Mouse (Mus musculus) brain, embryonic 18.5 days (tissue): Measurements from ENCODE around the gene Ak4.
"Not testable (repeated sequence)": the region's sequence is repeated elsewhere in the genome, so short reads cannot be mapped to it uniquely, and the experiment has no call there.

ENCODE experiments used
- DNase-seq: peaks from one replicate; pipeline ENCODE4 v3.0.0-alpha.2; 2012; ENCODE audit warnings: low read depth, low spot score

Ak4 gene

GRCm38 (mm10) chr4:101423571-101423970 is 4.5 kb downstream of the Ak4 start:
- DNase-seq, result no peak

GRCm38 (mm10) chr4:101424495-101424894 is 5.4 kb downstream of the Ak4 start:
- no peak for DNase-seq

DNA sequence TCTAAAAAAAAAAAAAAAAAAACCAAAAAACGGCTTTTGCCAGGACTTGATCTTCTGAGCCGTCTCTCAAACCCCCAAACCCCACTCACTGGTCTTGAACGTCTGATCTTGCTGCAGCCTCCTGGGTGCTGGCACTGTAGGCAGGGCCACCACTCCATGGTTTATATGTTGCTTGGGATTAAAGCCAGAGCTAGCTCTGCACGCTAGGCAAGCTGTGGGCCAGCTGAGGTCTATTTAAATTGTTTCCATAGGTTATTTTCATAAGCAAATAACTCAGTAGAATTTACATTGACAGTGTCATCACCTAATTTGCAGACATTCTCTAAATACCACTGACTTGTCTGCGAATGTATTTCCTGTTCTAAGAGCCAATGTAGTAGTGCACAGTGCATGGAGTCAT is 6.0 kb downstream of the Ak4 start:
- no peak for DNase-seq

GRCm38 (mm10) chr4:101425666-101426065 is 6.6 kb downstream of the Ak4 start:
- DNase-seq, result no peak

GRCm38 (mm10) chr4:101426566-101426965 is 7.5 kb downstream of the Ak4 start:
- no peak for DNase-seq

- no peak for DNase-seq
These were observed 9.0 kb downstream of the Ak4 start for GRCm38 (mm10) chr4:101427886-101428680.

DNA sequence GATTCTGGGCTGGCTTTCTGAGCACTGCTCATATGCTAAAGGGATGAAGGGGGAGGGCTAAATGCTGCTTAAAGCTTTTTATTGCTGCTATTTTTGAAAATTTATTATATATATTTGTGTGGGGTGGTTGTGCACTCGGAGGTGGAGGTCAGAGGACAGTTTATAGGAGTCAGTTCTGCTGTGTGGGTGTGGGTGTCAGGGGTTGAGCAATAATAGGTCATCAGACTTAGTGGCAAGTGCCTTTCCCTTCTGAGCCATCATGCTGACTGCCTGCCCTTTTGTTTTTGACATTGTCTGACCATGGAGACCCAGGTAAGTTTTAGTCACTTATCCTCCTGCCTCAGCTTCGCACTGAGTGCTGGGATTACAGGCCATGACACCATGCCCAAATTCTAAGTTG is 10.0 kb downstream of the Ak4 start:
- no peak for DNase-seq

DNA sequence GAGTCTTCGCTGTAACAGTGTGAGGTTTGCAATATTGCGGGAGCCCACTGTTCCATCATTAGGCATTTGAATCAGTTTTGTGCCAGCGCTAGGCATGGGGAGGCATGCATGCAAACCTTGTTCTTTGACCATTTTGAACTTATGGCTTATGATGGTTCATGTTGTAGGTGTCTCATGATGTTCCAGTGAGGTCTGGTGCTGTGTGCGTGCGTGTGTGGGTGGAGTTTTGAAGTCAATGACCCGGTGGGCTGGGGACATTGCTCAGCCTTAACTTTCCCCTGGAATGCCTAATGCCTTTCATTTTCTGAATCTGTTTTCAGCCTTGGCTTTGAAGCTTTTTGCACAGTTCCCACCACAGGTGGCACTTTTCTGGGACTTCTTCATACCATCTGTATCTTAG is 10.9 kb downstream of the Ak4 start:
- no peak for DNase-seq

GRCm38 (mm10) chr4:101436761-101437512 is 17.9 kb downstream of the Ak4 start:
- DNase-seq, result peak; percentile 45

DNA sequence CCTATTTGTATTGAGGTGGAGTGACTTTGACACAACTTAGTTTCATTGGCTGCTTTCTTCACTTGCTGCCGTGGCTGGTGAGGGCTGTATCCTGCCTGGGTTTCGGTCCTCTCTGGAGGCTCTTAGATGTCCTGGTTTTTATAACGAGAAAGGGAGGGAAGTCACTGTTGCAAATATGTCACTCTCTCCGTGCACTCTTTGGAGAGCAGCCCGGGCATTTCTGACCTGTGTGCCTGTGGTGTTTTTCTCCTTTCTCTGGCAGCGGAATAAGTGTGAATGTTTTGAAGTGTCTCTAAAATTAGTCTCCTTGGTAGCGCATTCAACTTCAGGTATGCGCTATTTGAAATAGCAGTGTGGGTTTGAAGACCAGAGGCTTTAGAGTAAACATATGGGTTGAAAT is 19.2 kb downstream of the Ak4 start:
- no peak for DNase-seq

GRCm38 (mm10) chr4:101439738-101440389 is 20.8 kb downstream of the Ak4 start:
- DNase-seq, result no peak

GRCm38 (mm10) chr4:101442791-101443190 is 23.7 kb downstream of the Ak4 start:
- no peak for DNase-seq

GRCm38 (mm10) chr4:101443419-101443991 is 24.4 kb downstream of the Ak4 start:
- DNase-seq, result no peak

GRCm38 (mm10) chr4:101445660-101446059 is 26.6 kb downstream of the Ak4 start:
- DNase-seq, result no peak

- DNase-seq, result not testable (repeated sequence)
These were observed 27.5 kb downstream of the Ak4 start for GRCm38 (mm10) chr4:101446606-101447005.

DNA sequence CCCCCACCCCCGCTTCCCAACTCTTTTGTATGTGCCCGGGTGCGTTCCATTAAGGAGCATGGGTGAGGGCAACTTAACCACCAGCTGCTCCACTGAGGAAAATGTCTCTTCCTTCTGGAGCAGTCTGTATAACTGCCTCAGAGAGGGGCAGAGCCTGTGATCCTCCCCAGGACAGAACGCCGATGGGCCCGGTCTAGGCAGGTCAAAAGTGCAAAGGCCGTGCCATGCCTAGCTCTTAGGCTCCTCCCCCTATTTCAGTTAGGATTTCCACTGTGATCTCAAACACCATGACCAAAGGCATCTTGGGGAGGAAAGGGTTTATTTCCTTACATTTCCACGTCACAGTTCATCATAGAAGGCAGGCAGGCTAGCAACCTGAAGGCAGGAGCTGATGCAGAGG is 29.6 kb downstream of the Ak4 start:
- DNase-seq, result no peak

DNA sequence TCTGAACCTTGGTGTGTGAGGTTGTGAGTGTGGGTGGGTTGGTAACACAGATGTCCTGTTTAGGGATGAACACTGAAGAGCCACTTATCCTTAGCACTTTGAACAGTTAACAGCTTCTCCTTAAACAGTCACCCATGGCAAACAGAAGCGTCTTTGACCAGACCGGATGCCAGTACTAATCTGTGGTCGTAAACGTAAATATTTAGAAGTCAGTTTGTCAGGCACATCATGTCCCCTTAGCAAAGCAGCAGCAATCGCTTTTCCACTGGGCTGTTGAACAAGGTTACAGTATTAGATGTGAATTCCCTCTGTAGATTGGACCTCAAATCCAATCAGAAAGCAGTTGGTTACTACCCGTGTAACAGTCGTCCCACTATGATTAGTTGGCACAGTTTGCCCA is 30.3 kb downstream of the Ak4 start:
- DNase-seq, result no peak

GRCm38 (mm10) chr4:101450150-101450780 is 31.2 kb downstream of the Ak4 start:
- peak; percentile 65 for DNase-seq

GRCm38 (mm10) chr4:101451089-101451488 is 32.0 kb downstream of the Ak4 start:
- no peak for DNase-seq

DNA sequence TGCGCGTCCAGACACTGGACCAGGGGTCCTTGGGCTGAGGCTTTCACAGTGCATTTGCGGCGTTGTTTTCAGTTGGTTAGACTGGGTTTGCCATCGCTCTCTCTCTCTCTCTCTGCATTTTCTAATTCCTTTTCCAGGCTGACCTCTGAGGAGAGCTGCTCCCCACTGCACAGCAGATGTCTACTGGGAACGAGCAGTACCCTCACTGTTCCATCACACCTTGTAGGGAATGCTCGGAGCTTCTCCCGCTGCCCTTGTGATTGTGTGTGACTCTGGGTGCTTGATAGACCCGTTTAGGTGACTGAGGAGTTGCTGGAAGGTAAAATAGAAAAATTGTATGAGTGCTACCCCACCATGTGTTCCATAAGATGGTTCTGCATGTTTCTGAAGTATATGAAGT is 33.8 kb downstream of the Ak4 start:
- DNase-seq, result no peak

GRCm38 (mm10) chr4:101457176-101457575 is 38.1 kb downstream of the Ak4 start:
- DNase-seq, result no peak

DNA sequence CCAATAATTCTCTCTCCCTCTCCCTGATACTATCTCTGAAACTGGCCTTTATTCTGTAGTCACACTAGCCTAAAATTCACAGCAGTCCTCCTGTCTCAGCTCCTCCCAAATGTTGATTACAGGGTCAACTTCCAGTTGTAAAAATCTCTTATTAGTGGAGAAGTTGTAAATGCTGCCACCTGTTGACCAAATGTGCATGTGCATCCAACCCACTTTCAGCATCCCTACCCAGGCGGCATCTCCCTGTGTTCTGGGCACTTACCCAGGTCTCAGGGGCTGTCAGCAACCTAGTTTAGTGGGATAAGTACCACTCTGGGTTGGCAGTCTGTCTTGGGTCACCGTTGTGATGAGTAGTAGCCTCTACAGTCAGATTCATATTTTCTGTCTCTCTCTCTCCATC is 39.3 kb downstream of the Ak4 start:
- DNase-seq, result peak; percentile 10
